Mouse (Mus musculus): ENCODE measurements at regions not wholly inside any gene's neighbourhood (a gene's known extent, or its start where the extent isn't known, plus 50 kb on each side); places are given as distances from the start of the nearest gene placed in this dataset.
"Not testable (repeated sequence)": the region's sequence is repeated elsewhere in the genome, so short reads cannot be mapped to it uniquely, and the experiment has no call there.

DNA sequence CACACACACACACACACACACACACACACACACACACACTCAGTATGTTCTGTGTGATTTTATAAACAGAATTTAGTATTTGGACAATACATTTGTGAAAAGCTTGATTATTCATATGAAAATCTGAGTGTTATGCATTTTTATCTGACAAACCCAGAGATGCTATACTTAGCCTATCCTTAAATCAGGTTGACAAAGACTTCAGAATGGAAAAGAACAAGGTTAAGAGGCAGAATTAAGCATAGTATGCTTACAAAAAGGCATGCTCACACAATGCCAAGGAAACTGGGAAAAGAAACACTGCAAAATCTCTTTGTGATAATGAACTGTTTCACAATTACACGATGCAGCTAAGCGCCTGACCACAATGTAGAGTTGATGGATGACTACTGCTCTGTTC lies 414.3 kb downstream of the Arl6ip6 start:
- H3K9ac ChIP-seq (ENCODE audit: insufficient read depth, low read depth, low read length, poor library complexity, severe bottlenecking): no peak overlapping the region
- no peaks in the 10 kb centered on the region for H3K36me3 ChIP-seq (ENCODE audit: control insufficient read depth, insufficient read depth, low read length, poor library complexity, severe bottlenecking)
- in situ Hi-C loops (cut with MboI; ENCODE audit: low sequenced_read_pairs in 2 of 2, unreplicated experiment in 2 of 2): no loop called here
- H3K9me3 ChIP-seq (ENCODE audit: control insufficient read depth, insufficient read depth, low read depth, low read length): no peaks in the 10 kb centered on the region
- no peak overlapping the region for H3K4me3 ChIP-seq (ENCODE audit: insufficient read depth in 1 of 2, low read depth in 1 of 2, low read length in 2 of 2, poor library complexity in 1 of 2, severe bottlenecking in 1 of 2)
- TF ChIP-seq HCFC1 (IDR thresholded peaks at IDR 0.05; ENCODE audit: borderline replicate concordance, insufficient read depth, low read length) (no peak), ZNF384 (IDR thresholded peaks at IDR 0.05; ENCODE audit: low read depth, low read length) (no peak), MAFK (IDR thresholded peaks at IDR 0.05; ENCODE audit: insufficient read depth, low read depth, low read length) (no peak), ZC3H11A (IDR thresholded peaks at IDR 0.05; ENCODE audit: borderline replicate concordance, low read depth, low read length) (no peak), CHD2 (IDR thresholded peaks at IDR 0.05; ENCODE audit: low read depth, low read length) (no peak)
- H3K27ac ChIP-seq (ENCODE audit: insufficient read depth, low read depth, low read length, poor library complexity, severe bottlenecking): no peak overlapping the region
- no peaks in the 10 kb centered on the region for H3K4me1 ChIP-seq (ENCODE audit: control insufficient read depth in 2 of 2, insufficient read depth in 2 of 2, low read length in 2 of 2, poor library complexity in 1 of 2)
- no peak for DNase-seq (ENCODE audit: low read depth, low spot score)

GRCm38 (mm10) chr2:53619681-53620080 lies 428.2 kb downstream of the Arl6ip6 start:
- no peaks in the 10 kb centered on the region for H3K4me1 ChIP-seq (ENCODE audit: control insufficient read depth in 2 of 2, insufficient read depth in 2 of 2, low read length in 2 of 2, poor library complexity in 1 of 2)
- H3K36me3 ChIP-seq (ENCODE audit: control insufficient read depth, insufficient read depth, low read length, poor library complexity, severe bottlenecking): no peaks in the 10 kb centered on the region
- no peak overlapping the region for H3K27ac ChIP-seq (ENCODE audit: insufficient read depth, low read depth, low read length, poor library complexity, severe bottlenecking)
- in situ Hi-C loops (cut with MboI; ENCODE audit: low sequenced_read_pairs in 2 of 2, unreplicated experiment in 2 of 2): no loop called here
- no peak for TF ChIP-seq ZC3H11A (IDR thresholded peaks at IDR 0.05; ENCODE audit: borderline replicate concordance, low read depth, low read length)
- TF ChIP-seq HCFC1 (IDR thresholded peaks at IDR 0.05; ENCODE audit: borderline replicate concordance, insufficient read depth, low read length): no peak
- TF ChIP-seq ZNF384 (IDR thresholded peaks at IDR 0.05; ENCODE audit: low read depth, low read length): no peak
- no peak for TF ChIP-seq MAFK (IDR thresholded peaks at IDR 0.05; ENCODE audit: insufficient read depth, low read depth, low read length)
- TF ChIP-seq CHD2 (IDR thresholded peaks at IDR 0.05; ENCODE audit: low read depth, low read length): no peak
- H3K9me3 ChIP-seq (ENCODE audit: control insufficient read depth, insufficient read depth, low read depth, low read length): no peaks in the 10 kb centered on the region
- no peak for DNase-seq (ENCODE audit: low read depth, low spot score)
- no peak overlapping the region for H3K4me3 ChIP-seq (ENCODE audit: insufficient read depth in 1 of 2, low read depth in 1 of 2, low read length in 2 of 2, poor library complexity in 1 of 2, severe bottlenecking in 1 of 2)
- H3K9ac ChIP-seq (ENCODE audit: insufficient read depth, low read depth, low read length, poor library complexity, severe bottlenecking): no peak overlapping the region

DNA sequence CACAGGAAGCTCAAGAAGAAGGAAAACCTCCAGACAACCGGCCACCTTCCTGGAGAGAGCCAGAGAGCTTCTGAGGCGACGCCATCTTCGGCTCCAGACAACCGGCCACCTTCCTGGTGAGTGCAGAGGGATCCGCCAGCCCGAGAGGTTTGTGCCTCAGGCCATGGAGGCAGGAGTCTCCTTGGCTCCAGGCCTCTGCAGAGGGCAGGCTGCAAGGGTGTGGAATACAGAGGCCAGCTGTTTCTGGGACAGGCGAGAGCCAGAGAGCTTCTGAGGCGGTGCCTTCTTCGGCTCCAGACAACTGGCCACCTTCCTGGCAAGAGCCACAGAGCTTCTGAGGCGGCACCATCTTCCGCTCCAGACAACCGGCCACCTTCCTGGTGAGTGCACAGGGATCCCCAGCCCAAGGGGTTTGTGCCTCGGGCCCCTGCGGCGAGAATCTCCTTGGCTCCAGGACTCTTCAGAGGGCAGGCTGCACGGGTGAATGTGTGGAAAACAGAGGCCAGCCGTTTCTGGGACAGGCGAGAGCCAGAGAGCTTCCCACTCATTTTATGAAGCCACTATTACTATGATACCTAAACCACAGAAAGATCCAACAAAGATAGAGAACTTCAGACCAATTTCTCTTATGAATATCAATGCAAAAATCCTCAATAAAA lies 441.4 kb downstream of the Arl6ip6 start:
- H3K27ac ChIP-seq (ENCODE audit: insufficient read depth, low read depth, low read length, poor library complexity, severe bottlenecking); H3K4me3 ChIP-seq (ENCODE audit: insufficient read depth in 1 of 2, low read depth in 1 of 2, low read length in 2 of 2, poor library complexity in 1 of 2, severe bottlenecking in 1 of 2); in situ Hi-C loops (cut with MboI; ENCODE audit: low sequenced_read_pairs in 2 of 2, unreplicated experiment in 2 of 2); H3K4me1 ChIP-seq (ENCODE audit: control insufficient read depth in 2 of 2, insufficient read depth in 2 of 2, low read length in 2 of 2, poor library complexity in 1 of 2); H3K9me3 ChIP-seq (ENCODE audit: control insufficient read depth, insufficient read depth, low read depth, low read length); H3K9ac ChIP-seq (ENCODE audit: insufficient read depth, low read depth, low read length, poor library complexity, severe bottlenecking); H3K36me3 ChIP-seq (ENCODE audit: control insufficient read depth, insufficient read depth, low read length, poor library complexity, severe bottlenecking); DNase-seq (ENCODE audit: low read depth, low spot score): not testable (repeated sequence)

GRCm38 (mm10) chr2:53668599-53669372 lies 416.6 kb downstream of the Rprm start:
- in situ Hi-C loops (cut with MboI; ENCODE audit: low sequenced_read_pairs in 2 of 2, unreplicated experiment in 2 of 2): no loop called here

More at GRCm38 (mm10) chr2:53668599-53669372, 416.6 kb downstream of the Rprm start:
- DNase-seq (ENCODE audit: low read depth, low spot score): no peak
- Histone ChIP-seq H3K9ac (ENCODE audit: insufficient read depth, low read depth, low read length, poor library complexity, severe bottlenecking) (no peak overlapping the region), H3K4me3 (ENCODE audit: insufficient read depth in 1 of 2, low read depth in 1 of 2, low read length in 2 of 2, poor library complexity in 1 of 2, severe bottlenecking in 1 of 2) (no peak overlapping the region), H3K36me3 (ENCODE audit: control insufficient read depth, insufficient read depth, low read length, poor library complexity, severe bottlenecking) (no peaks in the 10 kb centered on the region), H3K9me3 (ENCODE audit: control insufficient read depth, insufficient read depth, low read depth, low read length) (no peaks in the 10 kb centered on the region), H3K27ac (ENCODE audit: insufficient read depth, low read depth, low read length, poor library complexity, severe bottlenecking) (no peak overlapping the region), H3K4me1 (ENCODE audit: control insufficient read depth in 2 of 2, insufficient read depth in 2 of 2, low read length in 2 of 2, poor library complexity in 1 of 2) (no peaks in the 10 kb centered on the region)
- TF ChIP-seq CHD2 (IDR thresholded peaks at IDR 0.05; ENCODE audit: low read depth, low read length): no peak
- TF ChIP-seq ZNF384 (IDR thresholded peaks at IDR 0.05; ENCODE audit: low read depth, low read length): no peak

Measured in ES-E14 (cell line).